Mouse (Mus musculus) B cell, adult 2 months (primary cell): ENCODE results near the gene Hmgxb4.
"Not testable (repeated sequence)": the region's sequence is repeated elsewhere in the genome, so short reads cannot be mapped to it uniquely, and the experiment has no call there.

ENCODE experiments used
- DNase-seq, 2 experiments: peaks; one replicate each; pipeline ENCODE4 v3.0.0; 2022

Hmgxb4 gene

GRCm38 (mm10) chr8:74993081-74993474 is at the start of gene Hmgxb4:
Gene Hmgxb4 (plus strand): TSS chr8:74993356.
- DNase-seq: no peak

- DNase-seq: no peak
These were observed 43.7 kb upstream of the Hmgxb4 start for GRCm38 (mm10) chr8:74949445-74949844.

GRCm38 (mm10) chr8:74963983-74964382 is 29.2 kb upstream of the Hmgxb4 start:
- DNase-seq: no peak

GRCm38 (mm10) chr8:74970286-74970685 is 22.9 kb upstream of the Hmgxb4 start:
- DNase-seq: not testable (repeated sequence)

GRCm38 (mm10) chr8:74971636-74972035 is 21.5 kb upstream of the Hmgxb4 start:
- DNase-seq: no peak

- DNase-seq: no peak
These were observed 20.8 kb upstream of the Hmgxb4 start for GRCm38 (mm10) chr8:74972322-74972883.

GRCm38 (mm10) chr8:74973121-74973869 is 19.9 kb upstream of the Hmgxb4 start:
- no peak for DNase-seq

GRCm38 (mm10) chr8:74973904-74974303 is 19.3 kb upstream of the Hmgxb4 start:
- DNase-seq: no peak

GRCm38 (mm10) chr8:74977427-74977826 is 15.7 kb upstream of the Hmgxb4 start:
- DNase-seq: peak; percentile 29 to 36

GRCm38 (mm10) chr8:74980060-74980710 is 13.0 kb upstream of the Hmgxb4 start:
- no peak for DNase-seq

GRCm38 (mm10) chr8:74980711-74981062 is 12.5 kb upstream of the Hmgxb4 start:
- peak; percentile 63 to 67 for DNase-seq

GRCm38 (mm10) chr8:74981809-74982208 is 11.3 kb upstream of the Hmgxb4 start:
- DNase-seq: no peak

- DNase-seq: no peak
These were observed 5.7 kb upstream of the Hmgxb4 start for GRCm38 (mm10) chr8:74987436-74987835.

- no peak for DNase-seq
These were observed 3.1 kb upstream of the Hmgxb4 start for GRCm38 (mm10) chr8:74990021-74990420.

- DNase-seq: peak; percentile 87 to 89
These were observed 607 bp downstream of the Hmgxb4 start for GRCm38 (mm10) chr8:74993475-74994451.

- no peak for DNase-seq
These were observed 1.4 kb downstream of the Hmgxb4 start for GRCm38 (mm10) chr8:74994540-74994939.

GRCm38 (mm10) chr8:75000431-75000830 is 7.3 kb downstream of the Hmgxb4 start:
- DNase-seq: no peak

GRCm38 (mm10) chr8:75008826-75009225 is 15.7 kb downstream of the Hmgxb4 start:
- no peak for DNase-seq

- no peak for DNase-seq
These were observed 20.4 kb downstream of the Hmgxb4 start for GRCm38 (mm10) chr8:75013557-75013956.

GRCm38 (mm10) chr8:75013964-75014363 is 20.8 kb downstream of the Hmgxb4 start:
- no peak for DNase-seq

GRCm38 (mm10) chr8:75015981-75016380 is 22.8 kb downstream of the Hmgxb4 start:
- no peak for DNase-seq

- no peak for DNase-seq
These were observed 23.3 kb downstream of the Hmgxb4 start for GRCm38 (mm10) chr8:75016422-75016821.
